Mouse (Mus musculus) kidney, embryonic 16.5 days (tissue): Measurements from ENCODE around the gene Tigd4. TPM values are rescaled to one million over a fixed set of nuclear protein-coding genes. Genes with fewer than 3 reads are reported as not detected.

Source experiments
- ATAC-seq: fragments of 200-750 bp; cut with Nextera tagmentation; 2 replicates; pipeline ENCODE4 v1.8.0; 2017; ENCODE audit warnings: moderate TSS enrichment; ENCODE audit not compliant: low FRiP score, low TSS enrichment
- H3K27ac ChIP-seq: fragments of 300-500 bp; sonication (generic); 2 replicates; pipeline ENCODE4 v1.5.1; 2014; ENCODE audit warnings: low read length
- H3K27me3 ChIP-seq: fragments of 300-500 bp; sonication (generic); 2 replicates; pipeline ENCODE4 v1.6.1; 2014; ENCODE audit warnings: low read length, control low read depth, mixed read lengths; ENCODE audit not compliant: insufficient read depth
- H3K36me3 ChIP-seq: fragments of 300-500 bp; sonication (generic); 2 replicates; pipeline ENCODE4 v1.6.1; 2014; ENCODE audit warnings: low read length, control low read depth, mixed read lengths; ENCODE audit not compliant: insufficient read depth
- H3K4me1 ChIP-seq: fragments of 300-500 bp; sonication (generic); 2 replicates; pipeline ENCODE4 v1.6.1; 2014; ENCODE audit warnings: low read length, control low read depth, mixed read lengths; ENCODE audit not compliant: insufficient read depth
- H3K4me2 ChIP-seq: fragments of 300-500 bp; sonication (generic); replicated peaks from 2 replicates; pipeline ENCODE4 v1.6.1; 2014; ENCODE audit warnings: low read depth, low read length
- H3K4me3 ChIP-seq: fragments of 300-500 bp; sonication (generic); 2 replicates; pipeline ENCODE4 v1.5.1; 2014; ENCODE audit warnings: mild to moderate bottlenecking, low read length
- H3K9ac ChIP-seq: fragments of 300-500 bp; sonication (generic); replicated peaks from 2 replicates; pipeline ENCODE4 v1.6.1; 2014; ENCODE audit warnings: low read length
- H3K9me3 ChIP-seq: fragments of 300-500 bp; sonication (generic); 2 replicates; pipeline ENCODE4 v1.6.1; 2016; ENCODE audit warnings: low read length, control low read depth
- WGBS: fragments of 180-500 bp; shearing (Covaris S2); extraction: QIAGEN DNeasy Blood & Tissue Kit; methylation state at CpG from one replicate; pipeline ENCODE4 v1.1.7; 2014; 5-methylcytosine and 5-hydroxymethylcytosine counted together
- polyA plus RNA-seq: library from polyadenylated mRNA; unstranded; fragments of >200 nt; fragmentation: Nextera tagmentation; extraction: Ambion mirVana; gene quantifications from 2 replicates; pipeline ENCODE4 v1.2.1, GENCODE M21; 2015

Tigd4 gene
- polyA plus RNA-seq, 1 experiment from 2014 or later, result 0.09 TPM

DNA sequence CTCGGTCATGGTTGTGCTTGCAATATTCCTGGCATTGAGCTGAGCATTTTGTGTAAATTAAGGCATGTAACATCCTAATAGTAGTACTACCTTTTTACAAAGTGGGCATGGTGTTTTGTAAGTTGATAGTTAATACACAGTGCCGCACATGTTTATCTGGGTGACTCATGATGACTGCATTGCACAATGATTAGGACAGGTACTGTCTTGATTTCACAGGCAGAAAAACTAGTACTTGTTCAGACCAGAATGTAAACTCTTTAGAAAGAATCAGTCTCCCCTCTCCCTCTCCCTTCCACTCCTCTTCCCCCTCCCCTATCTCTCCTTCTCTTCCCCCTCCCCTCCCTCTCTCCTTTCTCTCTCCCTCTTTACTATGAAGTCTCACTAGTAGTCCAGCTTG is 9.4 kb downstream of the Tigd4 start:
- WGBS, result 90% methylated on average over 2 of the region's 2 CpGs
- H3K4me3 ChIP-seq, result no peak overlapping the region
- no peak for ATAC-seq
- H3K27ac ChIP-seq, result no peak overlapping the region
- H3K4me1 ChIP-seq, result no peaks in the 10 kb centered on the region
- H3K27me3 ChIP-seq, result no peaks in the 10 kb centered on the region
- H3K36me3 ChIP-seq, result no peaks in the 10 kb centered on the region
- no peak overlapping the region for H3K4me2 ChIP-seq
- no peak overlapping the region for H3K9ac ChIP-seq
- peaks cover 3% of the 10 kb centered on the region; the same call in 1 of the 2 replicates for H3K9me3 ChIP-seq

DNA sequence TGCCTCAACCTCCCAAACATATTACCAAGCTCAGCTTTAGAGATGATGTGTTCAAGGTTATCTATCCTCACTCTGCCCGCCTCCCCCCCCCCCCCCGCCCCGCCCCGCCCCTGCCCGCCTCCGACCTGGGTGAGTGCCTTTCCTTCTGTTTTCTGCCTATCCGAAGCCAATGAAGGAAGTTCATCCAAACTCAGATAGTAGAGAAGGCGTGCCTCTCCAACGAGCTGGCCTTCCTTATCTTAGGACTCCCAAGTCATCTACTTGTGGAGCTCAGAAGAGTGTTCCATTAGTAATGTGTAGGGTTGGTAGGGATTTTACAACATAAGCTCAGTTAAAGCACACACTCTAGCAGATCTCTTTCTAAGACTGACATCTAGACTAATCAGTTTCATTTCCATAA is 9.8 kb downstream of the Tigd4 start:
- H3K9ac ChIP-seq, result no peak overlapping the region
- H3K9me3 ChIP-seq, result peaks cover 3% of the 10 kb centered on the region; the same call in 1 of the 2 replicates
- ATAC-seq, result no peak
- H3K4me3 ChIP-seq, result no peak overlapping the region
- H3K4me2 ChIP-seq, result no peak overlapping the region
- H3K4me1 ChIP-seq, result no peaks in the 10 kb centered on the region
- no peaks in the 10 kb centered on the region for H3K36me3 ChIP-seq
- 71% methylated on average over 7 of the region's 9 CpGs for WGBS
- H3K27ac ChIP-seq, result no peak overlapping the region
- H3K27me3 ChIP-seq, result no peaks in the 10 kb centered on the region; the same call in 1 of the 2 replicates

GRCm38 (mm10) chr3:84610183-84610710 is 16.9 kb downstream of the Tigd4 start:
- 52% methylated on average over 9 of the region's 9 CpGs for WGBS
- Histone ChIP-seq H3K4me1 (peaks cover 3% of the 10 kb centered on the region; the same call in 1 of the 2 replicates), H3K4me3 (no peak overlapping the region), H3K9me3 (peaks cover 7% of the 10 kb centered on the region; the same call in 1 of the 2 replicates), H3K27me3 (no peaks in the 10 kb centered on the region; the same call in 1 of the 2 replicates), H3K36me3 (no peaks in the 10 kb centered on the region), H3K9ac (no peak overlapping the region), H3K27ac (no peak overlapping the region), H3K4me2 (no peak overlapping the region)
- peak; percentile 93 for ATAC-seq

- 0 out of 2 replicates have a peak, but pooled peaks cover 4% of the 10 kb centered on the region for H3K9me3 ChIP-seq
- peak; percentile 23; the same call in 1 of the 2 replicates for ATAC-seq
- no peak overlapping the region for H3K4me3 ChIP-seq
- H3K4me1 ChIP-seq, result no peaks in the 10 kb centered on the region
- no peaks in the 10 kb centered on the region for H3K36me3 ChIP-seq
- WGBS, result 24% methylated on average over 5 of the region's 5 CpGs
- H3K4me2 ChIP-seq, result no peak overlapping the region
- H3K9ac ChIP-seq, result no peak overlapping the region
- no peaks in the 10 kb centered on the region for H3K27me3 ChIP-seq
- no peak overlapping the region for H3K27ac ChIP-seq
These were observed 21.9 kb downstream of the Tigd4 start for GRCm38 (mm10) chr3:84615050-84615855.

- Histone ChIP-seq H3K4me2 (no peak overlapping the region), H3K36me3 (no peaks in the 10 kb centered on the region), H3K27me3 (no peaks in the 10 kb centered on the region), H3K4me1 (no peaks in the 10 kb centered on the region), H3K9me3 (0 out of 2 replicates have a peak, but pooled peaks cover 4% of the 10 kb centered on the region), H3K4me3 (no peak overlapping the region), H3K27ac (no peak overlapping the region), H3K9ac (no peak overlapping the region)
- no peak for ATAC-seq
- 40% methylated on average over 7 of the region's 7 CpGs for WGBS
These were observed 22.5 kb downstream of the Tigd4 start for GRCm38 (mm10) chr3:84615856-84616225.

DNA sequence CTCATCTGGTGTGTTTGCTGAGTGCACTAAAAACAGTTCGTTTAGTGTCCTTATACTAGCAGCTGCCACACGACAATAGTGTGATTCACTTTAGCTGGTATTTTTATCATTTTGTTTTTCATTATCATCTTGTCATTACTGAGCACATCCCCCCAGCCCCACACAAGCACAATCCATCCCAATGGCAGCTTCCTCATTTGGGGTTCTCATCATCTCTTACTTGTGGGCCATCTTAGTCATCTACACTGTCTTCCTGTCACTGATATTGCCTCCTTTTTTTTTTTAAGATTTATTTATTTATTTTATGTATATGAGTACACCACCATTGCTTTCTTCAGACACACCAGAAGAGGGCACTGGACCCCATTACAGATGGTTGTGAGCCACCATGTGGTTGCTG is 25.3 kb downstream of the Tigd4 start:
- no peaks in the 10 kb centered on the region for H3K4me1 ChIP-seq
- ATAC-seq, result no peak
- no peak overlapping the region for H3K4me3 ChIP-seq
- no peak overlapping the region for H3K4me2 ChIP-seq
- H3K27me3 ChIP-seq, result no peaks in the 10 kb centered on the region
- H3K27ac ChIP-seq, result no peak overlapping the region
- no peaks in the 10 kb centered on the region for H3K36me3 ChIP-seq
- no peaks in the 10 kb centered on the region for H3K9me3 ChIP-seq
- 94% methylated on average over 2 of the region's 2 CpGs for WGBS
- no peak overlapping the region for H3K9ac ChIP-seq

DNA sequence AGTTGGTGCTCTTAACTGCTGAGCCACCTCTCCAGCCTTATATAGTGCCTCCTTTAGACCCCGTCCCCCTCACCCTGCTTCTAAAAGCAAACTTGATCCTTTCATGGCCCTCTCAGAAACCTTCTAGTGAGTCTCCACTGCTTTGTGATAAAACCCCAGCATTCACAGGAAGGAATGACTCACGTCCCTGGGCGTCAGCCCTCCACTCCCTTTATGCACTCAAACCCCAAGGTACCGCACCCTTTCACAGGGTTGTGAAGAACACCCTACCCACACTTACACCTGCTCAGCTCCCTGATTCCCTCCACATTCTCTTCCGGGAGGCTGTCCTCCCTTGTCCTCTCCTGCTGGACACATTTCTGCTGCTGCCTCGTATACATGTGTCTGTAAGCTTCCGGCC is 25.7 kb downstream of the Tigd4 start:
- Histone ChIP-seq H3K36me3 (no peaks in the 10 kb centered on the region), H3K4me2 (no peak overlapping the region), H3K4me1 (no peaks in the 10 kb centered on the region), H3K9ac (no peak overlapping the region), H3K27ac (no peak overlapping the region), H3K4me3 (no peak overlapping the region), H3K9me3 (no peaks in the 10 kb centered on the region), H3K27me3 (no peaks in the 10 kb centered on the region)
- ATAC-seq, result no peak
- 92% methylated on average over 7 of the region's 7 CpGs for WGBS

DNA sequence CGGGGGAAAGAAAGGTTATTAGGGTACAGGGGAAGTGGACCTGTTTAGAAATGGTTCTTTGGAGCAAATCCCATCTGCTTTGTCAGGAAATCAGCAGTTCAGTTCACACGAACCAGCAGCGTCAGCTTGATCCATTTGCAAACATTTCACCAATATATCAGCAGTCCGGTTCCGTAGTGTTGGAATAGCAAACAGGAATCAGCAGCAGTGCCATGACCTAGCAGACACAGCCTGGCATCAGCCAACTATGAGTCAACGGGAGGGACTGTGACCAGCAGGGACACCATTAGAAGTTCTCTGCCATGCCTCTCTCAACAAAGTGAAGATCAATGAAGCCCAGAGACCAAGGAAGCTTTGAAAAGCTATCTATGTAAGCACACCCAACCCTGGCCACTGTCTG is 26.4 kb downstream of the Tigd4 start:
- Histone ChIP-seq H3K4me2 (no peak overlapping the region), H3K36me3 (no peaks in the 10 kb centered on the region), H3K4me1 (no peaks in the 10 kb centered on the region), H3K9ac (no peak overlapping the region), H3K9me3 (no peaks in the 10 kb centered on the region), H3K27ac (no peak overlapping the region), H3K27me3 (no peaks in the 10 kb centered on the region), H3K4me3 (no peak overlapping the region)
- WGBS, result 89% methylated on average over 6 of the region's 6 CpGs
- ATAC-seq, result no peak

GRCm38 (mm10) chr3:84622026-84622425 is 28.7 kb downstream of the Tigd4 start:
- Histone ChIP-seq H3K4me2 (no peak overlapping the region), H3K9me3 (no peaks in the 10 kb centered on the region), H3K9ac (no peak overlapping the region), H3K27ac (no peak overlapping the region), H3K4me1 (peaks cover 6% of the 10 kb centered on the region; the same call in 1 of the 2 replicates), H3K36me3 (no peaks in the 10 kb centered on the region), H3K27me3 (no peaks in the 10 kb centered on the region), H3K4me3 (no peak overlapping the region)
- ATAC-seq, result no peak
- 33% methylated on average over 3 of the region's 3 CpGs for WGBS

DNA sequence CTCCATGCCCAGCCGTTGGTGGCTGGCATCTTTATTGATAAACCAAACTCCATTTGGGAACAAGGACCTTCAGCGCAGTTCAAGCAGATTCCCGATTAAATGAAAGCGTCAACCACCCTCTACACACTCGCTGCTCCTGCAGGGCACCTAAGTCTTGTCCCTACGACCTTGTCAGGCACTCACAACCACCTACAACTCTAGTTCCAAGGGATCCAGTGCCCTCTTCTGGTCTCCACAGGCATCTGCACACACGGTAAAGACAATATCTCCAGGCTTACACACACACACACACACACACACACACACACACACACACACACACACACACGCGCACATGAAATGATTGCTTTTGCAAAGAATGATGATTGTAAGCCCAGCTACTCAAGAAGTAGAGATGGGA is 38.2 kb downstream of the Tigd4 start:
- ATAC-seq, result no peak
- Histone ChIP-seq H3K4me2 (no peak overlapping the region), H3K27me3 (no peaks in the 10 kb centered on the region), H3K36me3 (no peaks in the 10 kb centered on the region), H3K9ac (no peak overlapping the region), H3K4me1 (no peaks in the 10 kb centered on the region), H3K9me3 (no peaks in the 10 kb centered on the region), H3K4me3 (no peak overlapping the region), H3K27ac (no peak overlapping the region)
- WGBS, result 94% methylated on average over 9 of the region's 9 CpGs
